In genomic region chr17:87784911-87785310, GRCm38 (mm10) we compare ENCODE assay signal across 33 mouse cellular contexts. TPM values are rescaled to one million over a fixed set of nuclear protein-coding genes. Genes with fewer than 3 reads are reported as not detected.
DNase-seq lines count a peak whose midpoint lies in the region; ATAC-seq lines count a peak whose summit lies in the region.
"Had no signal": no experiment of that assay in that cellular context is flagged by ENCODE, and none has a peak within 500 bp of the region (broad histone marks: within the 10 kb centered on the region; RNA-seq: fewer than 3 reads in every experiment).

No protein-coding gene starts in this region.

- no peak overlapping the region for H3K27ac ChIP-seq in liver, embryonic 11.5 days (ENCODE audit: low read depth, low read length)
- H3K27ac ChIP-seq: embryonic facial prominence, embryonic 10.5 days; embryonic facial prominence, embryonic 15.5 days; hindbrain, embryonic 14.5 days; layer of hippocampus, adult 2 months; limb, embryonic 12.5 days; liver, embryonic 12.5 days had no signal

- no peak overlapping the region for H3K4me2 ChIP-seq in liver, embryonic 11.5 days
- H3K4me2 ChIP-seq: embryonic facial prominence, embryonic 15.5 days; heart, embryonic 12.5 days; hindbrain, embryonic 14.5 days; limb, embryonic 12.5 days; liver, embryonic 12.5 days; midbrain, embryonic 11.5 days had no signal

- no peaks in the 10 kb centered on the region for H3K36me3 ChIP-seq in liver, embryonic 11.5 days (ENCODE audit: control insufficient read depth, insufficient read depth, low read length)
- H3K36me3 ChIP-seq: embryonic facial prominence, embryonic 10.5 days; embryonic facial prominence, embryonic 15.5 days; heart, embryonic 12.5 days; limb, embryonic 12.5 days; liver, embryonic 12.5 days had no signal

- no peak for ATAC-seq in cerebellum, adult (ENCODE audit: insufficient number of reproducible peaks, low FRiP score, low TSS enrichment)
- no peak for ATAC-seq in liver, embryonic 11.5 days (replicated peaks; ENCODE audit: low FRiP score)
- ATAC-seq: forebrain, embryonic 14.5 days; liver, embryonic 12.5 days; liver, postnatal 0 days; midbrain, embryonic 16.5 days; Patski had no signal

- H3K9ac ChIP-seq in liver, embryonic 11.5 days (ENCODE audit: low read depth, low read length): no peak overlapping the region
- H3K9ac ChIP-seq: embryonic facial prominence, embryonic 15.5 days; heart, embryonic 12.5 days; hindbrain, embryonic 14.5 days; limb, embryonic 12.5 days; liver, embryonic 12.5 days; liver, postnatal 0 days had no signal

- no peaks in the 10 kb centered on the region for H3K4me1 ChIP-seq in liver, embryonic 11.5 days (replicated peaks; ENCODE audit: control insufficient read depth, insufficient read depth, low read length)
- H3K4me1 ChIP-seq: embryonic facial prominence, embryonic 15.5 days; heart, embryonic 12.5 days; limb, embryonic 12.5 days; liver, embryonic 12.5 days had no signal

- no peaks in the 10 kb centered on the region for H3K9me3 ChIP-seq in liver, embryonic 11.5 days (ENCODE audit: control insufficient read depth, low read length)
- H3K9me3 ChIP-seq: embryonic facial prominence, embryonic 10.5 days; embryonic facial prominence, embryonic 15.5 days; heart, embryonic 12.5 days; limb, embryonic 12.5 days; liver, embryonic 12.5 days had no signal

- no peaks in the 10 kb centered on the region for H3K27me3 ChIP-seq in liver, embryonic 11.5 days (replicated peaks; ENCODE audit: control insufficient read depth, insufficient read depth, low read length)
- H3K27me3 ChIP-seq: embryonic facial prominence, embryonic 15.5 days; liver, embryonic 12.5 days; Patski had no signal

- WGBS in liver, embryonic 11.5 days: 86% methylated on average over 2 of the region's 2 CpGs

- no peak overlapping the region for H3K4me3 ChIP-seq in liver, embryonic 11.5 days (ENCODE audit: low read depth, low read length)
- H3K4me3 ChIP-seq: embryonic facial prominence, embryonic 10.5 days; embryonic facial prominence, embryonic 15.5 days; heart, embryonic 12.5 days; layer of hippocampus, adult 2 months; left cerebral cortex, adult 2 months; limb, embryonic 12.5 days; liver, embryonic 12.5 days had no signal

- peak; percentile 20 to 33 for DNase-seq in cerebellum, adult 18-20 months
- DNase-seq in liver, embryonic 11.5 days (ENCODE audit: low spot score): peak; percentile 6
- no peak for DNase-seq in liver
- DNase-seq in brain, adult 2 months (ENCODE audit: low read depth, low spot score): peak; percentile 20
- DNase-seq in cerebellum, adult 9-10 months: peak; percentile 59
- DNase-seq in thymus, postnatal 4 days: no peak
- no peak for DNase-seq in adrenal gland, adult 2 months
- DNase-seq: adrenal gland, postnatal 36 days; gastrocnemius, postnatal 14 days; kidney, adult 2 months; kidney, postnatal 36 days; liver, postnatal 0 days; lung, postnatal 36 days; right cerebral cortex, postnatal 14 days had no signal

RNA-seq across cellular contexts. Expression of gene Kcnk12, which starts 12.9 kb away (rescaled TPM):
- polyA plus RNA-seq in liver, embryonic 11.5 days (2014; fragmentation: Nextera tagmentation; extraction: Ambion mirVana): 0.64 and 0.86 TPM in 2 replicates
- total RNA-seq in adrenal gland, adult 2 months (2021): under 1 TPM; 0.28 to 0.66 TPM
- polyA plus RNA-seq in adrenal gland, adult 2 months (2012; rRNA removed): 0.72 and 1.2 TPM in 2 replicates
- total RNA-seq: gastrocnemius, postnatal 14 days; MEL; neutrophil, adult 5-6 weeks had no signal
- polyA plus RNA-seq: heart, postnatal 0 days; kidney, adult 2 months; kidney, embryonic 16.5 days; lung, embryonic 16.5 days; Patski; stomach, embryonic 16.5 days had no signal

Comparison
In these comparisons a context has a peak if more than half of its experiments do, and no peak if none do; other contexts are left out.
1. DNase-seq: peak in cerebellum, adult 18-20 months (2 of 2), liver, embryonic 11.5 days (single experiment), brain, adult 2 months (single experiment) and cerebellum, adult 9-10 months (single experiment); none in liver (single experiment), thymus, postnatal 4 days (single experiment) and adrenal gland, adult 2 months (single experiment).